Mouse (Mus musculus) heart, adult 18-20 months (tissue): ENCODE measurements at regions not wholly inside any gene's neighbourhood (a gene's known extent, or its start where the extent isn't known, plus 50 kb on each side); places are given as distances from the start of the nearest gene placed in this dataset.
"Not testable (repeated sequence)": the region's sequence is repeated elsewhere in the genome, so short reads cannot be mapped to it uniquely, and the experiment has no call there.

Experiments
- DNase-seq, 2 experiments: peaks; one replicate each; pipeline ENCODE4 v3.0.0; 2021 to 2022; ENCODE audit warnings: mixed read lengths in 1 of 2

DNA sequence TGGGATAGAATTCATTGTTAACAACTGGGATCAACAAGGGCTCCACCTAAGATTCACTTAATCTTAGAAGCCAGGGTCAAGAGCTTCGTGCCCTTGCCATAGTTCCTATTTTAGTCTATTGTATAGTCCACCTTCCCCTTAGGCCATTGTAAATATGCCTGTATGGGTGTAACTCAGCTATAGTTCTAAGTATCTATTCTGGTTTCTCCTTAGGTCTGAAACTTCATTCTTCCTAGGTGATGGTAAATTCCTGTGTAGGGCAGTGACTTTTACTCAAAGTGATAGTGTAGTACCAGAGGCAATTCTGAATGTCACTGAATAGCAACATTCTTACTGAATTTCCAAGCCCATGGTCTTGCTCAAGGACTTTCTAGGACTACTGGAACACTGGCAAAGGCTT is 989.4 kb downstream of the Ankrd7 start:
- not testable (repeated sequence) for DNase-seq

DNA sequence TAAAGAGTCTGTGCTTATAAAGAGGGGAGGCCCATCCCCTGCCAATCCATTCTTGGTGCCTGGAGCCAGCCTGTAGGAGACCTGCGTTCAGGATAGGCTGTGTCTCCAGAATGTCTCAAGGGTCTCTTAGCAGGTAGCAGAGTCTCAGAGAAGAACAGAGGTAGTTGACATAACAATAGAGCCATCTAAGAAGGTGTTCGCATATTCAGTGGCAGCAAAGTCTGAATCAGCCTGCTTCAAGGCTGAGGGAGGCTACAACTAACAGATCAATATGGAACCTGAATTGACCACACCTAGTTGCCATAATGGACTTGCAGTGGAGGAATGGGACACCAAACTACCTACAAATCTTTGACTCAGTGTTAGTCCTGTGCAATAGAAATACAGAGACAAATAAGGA is 998.0 kb downstream of the Ankrd7 start:
- DNase-seq = no peak

DNA sequence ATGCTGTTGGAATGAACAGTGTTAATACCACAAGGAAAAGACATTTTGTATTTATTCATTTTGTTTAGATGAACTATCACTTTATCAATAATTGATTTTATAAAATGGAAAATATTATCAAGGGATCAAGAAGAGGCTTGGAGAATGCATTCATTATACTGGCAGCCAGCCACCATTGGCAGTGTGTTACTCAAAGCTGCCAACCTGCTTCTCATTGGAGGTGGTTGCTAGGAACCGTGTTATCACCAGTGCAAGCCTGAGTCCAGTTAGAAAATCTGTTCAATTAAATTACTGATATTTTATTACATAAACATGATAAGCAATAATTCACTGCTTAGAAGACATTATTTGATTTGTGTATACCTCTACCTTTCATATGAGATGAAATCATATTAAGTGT is 1003.6 kb downstream of the Ankrd7 start:
- no peak for DNase-seq

- DNase-seq = no peak
Measured at GRCm38 (mm10) chr6:19911181-19911580, 1045.1 kb downstream of the Ankrd7 start.

- DNase-seq = not testable (repeated sequence)
Measured at GRCm38 (mm10) chr6:19941784-19942183, 1075.7 kb downstream of the Ankrd7 start.

DNA sequence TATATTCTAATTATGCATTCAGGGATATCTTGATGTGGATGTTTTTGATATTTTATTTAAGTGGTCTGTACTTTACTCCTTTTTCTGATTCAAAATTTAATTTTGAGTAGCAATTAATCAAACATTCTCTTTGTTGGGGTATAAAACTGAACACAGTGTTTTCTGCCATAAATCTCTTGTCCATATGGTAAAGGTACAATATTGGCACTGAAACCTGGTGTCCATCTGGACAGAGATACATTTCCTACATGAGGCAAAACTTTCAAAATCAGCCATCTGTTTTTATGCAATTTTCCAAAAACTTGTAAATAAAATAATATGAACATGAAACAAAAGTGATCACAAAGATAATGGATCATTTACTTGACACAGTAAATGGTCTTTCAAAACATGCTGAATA is 1078.2 kb downstream of the Ankrd7 start:
- no peak for DNase-seq

DNA sequence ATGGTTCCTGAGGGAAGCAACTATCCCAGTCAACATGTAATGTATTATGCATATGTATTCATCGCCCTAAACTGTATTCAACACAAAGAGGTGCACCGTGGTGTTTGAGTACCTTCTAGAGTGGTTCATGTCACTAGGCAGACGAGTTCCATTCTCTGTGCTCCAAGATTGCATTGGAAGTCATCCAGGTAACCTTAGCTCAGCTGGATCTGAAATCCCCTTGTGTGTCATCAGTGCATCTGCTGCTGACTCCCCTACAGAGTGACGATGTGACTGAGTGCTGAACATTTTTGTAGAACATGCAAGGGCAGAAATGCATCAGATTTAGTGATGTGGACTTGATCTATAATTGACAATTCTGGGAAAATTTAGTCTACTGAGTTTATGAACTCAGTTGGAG is 1079.6 kb downstream of the Ankrd7 start:
- no peak for DNase-seq

- no peak for DNase-seq
Measured at GRCm38 (mm10) chr6:19975898-19976297, 1109.8 kb downstream of the Ankrd7 start.

DNA sequence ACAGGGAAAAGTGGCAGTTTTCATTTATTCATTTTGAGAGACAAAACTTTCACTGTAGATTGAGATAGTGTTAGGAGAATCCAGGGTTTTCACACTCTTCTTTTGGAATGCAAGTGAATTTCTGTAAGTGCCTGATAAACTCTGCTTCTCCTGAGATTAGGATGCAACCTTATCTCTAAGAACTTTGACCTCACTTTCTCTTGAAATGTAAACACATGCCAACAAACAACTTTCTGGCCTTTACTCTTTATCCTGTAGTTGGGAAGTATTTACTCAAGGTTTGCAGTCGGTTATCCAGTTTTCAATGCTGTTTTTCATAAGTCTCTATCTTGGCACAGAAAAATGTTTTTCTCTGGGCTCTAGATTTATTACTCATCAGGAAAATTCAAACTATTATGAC is 1125.7 kb downstream of the Ankrd7 start:
- no peak for DNase-seq

DNA sequence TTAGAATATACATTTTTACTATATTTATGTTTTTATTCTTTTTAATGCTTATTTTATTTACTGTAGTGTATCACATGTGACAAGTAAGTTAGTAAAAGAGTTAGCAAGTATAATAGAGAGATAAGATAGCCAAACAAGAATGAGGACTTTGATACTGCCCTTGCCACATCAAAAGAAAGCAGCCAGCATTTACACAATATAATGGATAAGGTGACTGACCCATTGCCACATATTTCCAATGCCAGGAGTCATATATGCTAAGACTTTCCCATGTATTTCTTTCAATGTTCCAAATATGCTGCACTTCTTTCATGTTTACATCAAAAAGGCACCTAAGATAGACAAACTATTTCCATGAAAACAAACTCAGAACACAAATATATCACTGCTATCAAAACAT is 1162.3 kb downstream of the Ankrd7 start:
- DNase-seq = no peak

- peak; percentile 19 to 29 for DNase-seq
Measured at GRCm38 (mm10) chr6:20037769-20038168, 1171.7 kb downstream of the Ankrd7 start.

GRCm38 (mm10) chr6:20078666-20079065 is 1136.6 kb upstream of the Kcnd2 start:
- DNase-seq = no peak

GRCm38 (mm10) chr6:20092057-20092917 is 1123.0 kb upstream of the Kcnd2 start:
- DNase-seq = no peak

- not testable (repeated sequence) for DNase-seq
Measured at GRCm38 (mm10) chr6:20133991-20134390, 1081.3 kb upstream of the Kcnd2 start.

DNA sequence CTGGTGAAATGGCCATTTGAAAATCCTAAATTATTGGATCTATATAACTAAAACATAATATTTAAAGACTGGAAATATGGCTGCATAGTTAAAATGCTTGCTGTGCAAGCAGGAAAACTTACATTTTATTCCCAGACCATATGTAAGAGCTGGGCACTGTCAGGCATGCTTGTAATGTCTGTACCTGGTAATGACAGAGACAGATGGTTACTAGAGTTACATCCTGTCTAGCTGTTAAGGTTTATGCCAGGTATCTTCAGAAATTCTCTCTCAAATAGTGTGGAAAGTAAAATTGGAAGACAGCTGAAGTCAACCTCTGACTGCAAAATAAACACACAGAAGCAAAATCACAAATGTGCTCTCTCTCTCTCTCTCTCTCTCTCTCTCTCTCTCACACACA is 1077.8 kb upstream of the Kcnd2 start:
- no peak for DNase-seq
